Mouse (Mus musculus): ENCODE measurements around the gene Slc25a24. TPM values are rescaled to one million over a fixed set of nuclear protein-coding genes. Genes with fewer than 3 reads are reported as not detected.

The Slc25a24 gene
- total and polyA plus RNA-seq, 3 experiments, result 0.08 TPM; not detected in 2

GRCm38 (mm10) chr3:109199280-109199679 is 76.3 kb downstream of the Slc25a24 start:
- no peaks in the 10 kb centered on the region for H3K36me3 ChIP-seq (replicated peaks in 1 of 2; ENCODE audit: control insufficient read depth in 1 of 2, insufficient read depth in 1 of 2, low read length in 1 of 2)
- H3K27ac ChIP-seq (ENCODE audit: insufficient read depth, low read depth), result no peak overlapping the region
- H3K4me3 ChIP-seq (replicated peaks in 1 of 3; ENCODE audit: low read depth in 2 of 3, low read length in 2 of 3, poor library complexity in 1 of 3), result no peak overlapping the region
- no peaks in the 10 kb centered on the region for H3K79me2 ChIP-seq (replicated peaks; ENCODE audit: control insufficient read depth, extremely low read depth, insufficient read depth, poor library complexity, severe bottlenecking)
- H3K27me3 ChIP-seq (replicated peaks), result no peaks in the 10 kb centered on the region
- DNase-seq (ENCODE audit: extremely low read depth), result no peak
- in situ Hi-C loops (cut with MboI; ENCODE audit: low pct_ligation_motif_present, low pct_unique_long_range_greater_than_20kb, low sequenced_read_pairs) (no loop called here), dilution Hi-C loops (cut with MboI; ENCODE audit: extremely low pct_ligation_motif_present, extremely low pct_unique_long_range_greater_than_20kb, low sequenced_read_pairs) (no loop called here)
- TF ChIP-seq ZMIZ1 (IDR thresholded peaks at IDR 0.05; ENCODE audit: low read depth, low read length) (no peak), CHD2 (IDR thresholded peaks at IDR 0.05; ENCODE audit: low read length) (no peak), ZC3H11A (IDR thresholded peaks at IDR 0.05; ENCODE audit: low read depth, low read length) (no peak), ELF1 (IDR thresholded peaks at IDR 0.05; ENCODE audit: low read depth, low read length) (no peak), POLR2AphosphoS2 (IDR thresholded peaks at IDR 0.05; ENCODE audit: low read depth, low read length) (no peak), IRF4 (IDR thresholded peaks at IDR 0.05; ENCODE audit: low read depth, low read length) (no peak), RCOR1 (conservative IDR thresholded peaks at IDR 0.05; ENCODE audit: low read depth, low read length) (no peak), EP300 (IDR thresholded peaks at IDR 0.05; ENCODE audit: low read length) (no peak), TCF12 (IDR thresholded peaks at IDR 0.05; ENCODE audit: low read depth, low read length) (no peak), BHLHE40 (IDR thresholded peaks at IDR 0.05; ENCODE audit: low read depth, low read length) (no peak)
- H3K9me3 ChIP-seq (replicated peaks; ENCODE audit: low read length), result no peaks in the 10 kb centered on the region
- no peak overlapping the region for H3K4me2 ChIP-seq (ENCODE audit: insufficient read depth, low read depth, poor library complexity, severe bottlenecking)
- no peak overlapping the region for H3K9ac ChIP-seq (ENCODE audit: insufficient read depth, low read depth)
- H3K4me1 ChIP-seq (ENCODE audit: control insufficient read depth in 1 of 2, insufficient read depth in 2 of 2), result no peaks in the 10 kb centered on the region

GRCm38 (mm10) chr3:109212322-109212721 is 89.4 kb downstream of the Slc25a24 start:
- no peak overlapping the region for H3K4me3 ChIP-seq (replicated peaks in 1 of 3; ENCODE audit: low read depth in 2 of 3, low read length in 2 of 3, poor library complexity in 1 of 3)
- H3K36me3 ChIP-seq (replicated peaks in 1 of 2; ENCODE audit: control insufficient read depth in 1 of 2, insufficient read depth in 1 of 2, low read length in 1 of 2), result no peaks in the 10 kb centered on the region
- no peaks in the 10 kb centered on the region for H3K9me3 ChIP-seq (replicated peaks; ENCODE audit: low read length)
- H3K4me2 ChIP-seq (ENCODE audit: insufficient read depth, low read depth, poor library complexity, severe bottlenecking), result no peak overlapping the region
- H3K79me2 ChIP-seq (replicated peaks; ENCODE audit: control insufficient read depth, extremely low read depth, insufficient read depth, poor library complexity, severe bottlenecking), result no peaks in the 10 kb centered on the region
- no peaks in the 10 kb centered on the region for H3K27me3 ChIP-seq (replicated peaks)
- in situ Hi-C loops (cut with MboI; ENCODE audit: low pct_ligation_motif_present, low pct_unique_long_range_greater_than_20kb, low sequenced_read_pairs) (no loop called here), dilution Hi-C loops (cut with MboI; ENCODE audit: extremely low pct_ligation_motif_present, extremely low pct_unique_long_range_greater_than_20kb, low sequenced_read_pairs) (no loop called here)
- TF ChIP-seq BHLHE40 (IDR thresholded peaks at IDR 0.05; ENCODE audit: low read depth, low read length), result no peak
- no peak for TF ChIP-seq USF1 (IDR thresholded peaks at IDR 0.05; ENCODE audit: low read depth, low read length)
- no peak for TF ChIP-seq SIN3A (IDR thresholded peaks at IDR 0.05; ENCODE audit: low read length)
- TF ChIP-seq E2F4 (IDR thresholded peaks at IDR 0.05; ENCODE audit: insufficient replicate concordance, low read depth, low read length), result no peak
- H3K27ac ChIP-seq (ENCODE audit: insufficient read depth, low read depth), result no peak overlapping the region
- H3K4me1 ChIP-seq (ENCODE audit: control insufficient read depth in 1 of 2, insufficient read depth in 2 of 2), result no peaks in the 10 kb centered on the region
- no peak overlapping the region for H3K9ac ChIP-seq (ENCODE audit: insufficient read depth, low read depth)
- no peak for DNase-seq (ENCODE audit: extremely low read depth)

- H3K27me3 ChIP-seq (replicated peaks), result no peaks in the 10 kb centered on the region
- no peaks in the 10 kb centered on the region for H3K9me3 ChIP-seq (replicated peaks; ENCODE audit: low read length)
- no peak overlapping the region for H3K27ac ChIP-seq (ENCODE audit: insufficient read depth, low read depth)
- H3K4me1 ChIP-seq (ENCODE audit: control insufficient read depth in 1 of 2, insufficient read depth in 2 of 2), result no peaks in the 10 kb centered on the region
- no peaks in the 10 kb centered on the region for H3K79me2 ChIP-seq (replicated peaks; ENCODE audit: control insufficient read depth, extremely low read depth, insufficient read depth, poor library complexity, severe bottlenecking)
- TF ChIP-seq E2F4 (IDR thresholded peaks at IDR 0.05; ENCODE audit: insufficient replicate concordance, low read depth, low read length) (no peak), USF1 (IDR thresholded peaks at IDR 0.05; ENCODE audit: low read depth, low read length) (no peak), TBP (conservative IDR thresholded peaks at IDR 0.05; ENCODE audit: low read depth, low read length) (no peak), POLR2AphosphoS2 (IDR thresholded peaks at IDR 0.05; ENCODE audit: low read depth, low read length) (no peak), RCOR1 (conservative IDR thresholded peaks at IDR 0.05; ENCODE audit: low read depth, low read length) (no peak), CTCF (conservative IDR thresholded peaks at IDR 0.05 in 1 of 2, IDR thresholded peaks at IDR 0.05 in 1 of 2; ENCODE audit: low read depth in 2 of 2, low read length in 2 of 2) (no peak), EP300 (IDR thresholded peaks at IDR 0.05; ENCODE audit: low read length) (no peak), MAX (IDR thresholded peaks at IDR 0.05; ENCODE audit: low read length) (no peak), JUND (conservative IDR thresholded peaks at IDR 0.05; ENCODE audit: low read depth, low read length) (no peak), MEF2A (IDR thresholded peaks at IDR 0.05; ENCODE audit: borderline replicate concordance, low read depth, low read length) (no peak)
- H3K4me2 ChIP-seq (ENCODE audit: insufficient read depth, low read depth, poor library complexity, severe bottlenecking), result no peak overlapping the region
- H3K36me3 ChIP-seq (replicated peaks in 1 of 2; ENCODE audit: control insufficient read depth in 1 of 2, insufficient read depth in 1 of 2, low read length in 1 of 2), result no peaks in the 10 kb centered on the region
- no peak overlapping the region for H3K4me3 ChIP-seq (replicated peaks in 1 of 3; ENCODE audit: low read depth in 2 of 3, low read length in 2 of 3, poor library complexity in 1 of 3)
- dilution Hi-C loops (cut with MboI; ENCODE audit: extremely low pct_ligation_motif_present, extremely low pct_unique_long_range_greater_than_20kb, low sequenced_read_pairs) (no loop called here), in situ Hi-C loops (cut with MboI; ENCODE audit: low pct_ligation_motif_present, low pct_unique_long_range_greater_than_20kb, low sequenced_read_pairs) (no loop called here)
- no peak overlapping the region for H3K9ac ChIP-seq (ENCODE audit: insufficient read depth, low read depth)
- no peak for DNase-seq (ENCODE audit: extremely low read depth)
Measured at GRCm38 (mm10) chr3:109216352-109216751, 93.4 kb downstream of the Slc25a24 start.
